10 mouse cellular contexts compared by ENCODE assay signal in the genomic region with DNA sequence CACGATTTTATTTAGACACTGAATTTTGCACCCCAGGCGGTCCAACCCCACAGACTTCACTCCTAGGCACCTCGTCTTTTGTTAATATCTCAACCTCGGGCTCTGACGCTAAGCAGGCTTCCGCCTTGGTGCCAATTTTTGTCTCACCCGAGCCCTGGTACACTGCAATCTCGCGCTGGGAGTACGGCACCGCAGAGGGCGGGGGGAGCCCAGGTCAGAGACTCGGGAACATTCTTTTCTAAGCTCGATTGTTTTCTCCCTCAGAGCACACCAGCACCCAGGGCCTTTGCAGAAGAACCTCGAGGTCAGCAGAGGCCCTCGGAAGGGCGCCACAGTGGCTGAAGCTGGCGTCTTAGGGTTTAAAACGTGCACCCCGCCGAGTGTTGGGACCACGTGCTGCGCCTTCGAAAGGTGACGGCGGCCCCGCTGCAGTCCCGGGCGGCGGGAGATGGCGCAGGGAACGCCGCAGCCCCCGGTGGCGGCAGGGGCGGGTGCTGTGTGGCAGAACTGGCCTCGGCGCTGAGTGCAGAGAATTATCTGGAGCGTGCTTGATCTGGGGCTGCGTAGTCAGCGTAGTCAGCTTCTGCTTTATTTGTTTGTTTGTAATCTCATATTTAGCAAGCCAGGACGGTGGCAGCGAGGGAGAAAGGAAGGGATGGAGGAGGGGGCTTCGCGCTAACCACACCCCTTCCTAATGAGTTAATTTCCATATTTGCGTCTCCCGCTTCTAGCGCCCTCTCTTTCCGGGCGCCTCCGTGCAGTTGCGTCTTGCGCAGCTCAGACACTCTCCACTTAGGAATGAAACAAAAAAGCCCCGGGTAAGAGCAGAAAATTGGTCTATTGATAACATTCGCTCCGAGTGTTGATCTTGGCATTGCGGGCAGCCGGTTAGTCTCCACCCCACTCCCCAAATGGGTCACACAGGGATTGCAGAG. TPM values are rescaled to one million over a fixed set of nuclear protein-coding genes. Genes with fewer than 3 reads are reported as not detected.
DNase-seq lines count a peak whose midpoint lies in the region; ATAC-seq and TF ChIP-seq lines count a peak whose summit lies in the region.
"Had no signal": no experiment of that assay in that cellular context is flagged by ENCODE, and none has a peak within 500 bp of the region (broad histone marks: within the 10 kb centered on the region; RNA-seq: fewer than 3 reads in every experiment).

No protein-coding gene starts in this region.

- no peaks in the 10 kb centered on the region for H3K9me3 ChIP-seq in liver, embryonic 15.5 days (replicated peaks)
- no peaks in the 10 kb centered on the region for H3K9me3 ChIP-seq in stomach, postnatal 0 days (ENCODE audit: control insufficient read depth, low read length)

- TF ChIP-seq EP300 in stomach, postnatal 0 days (optimal IDR thresholded peaks at IDR 0.05): no peak

- no peak overlapping the region for H3K27ac ChIP-seq in kidney, adult 2 months (ENCODE audit: insufficient read depth, low read depth, low read length)
- H3K27ac ChIP-seq in bone marrow macrophage, adult 2 months (ENCODE audit: insufficient read depth, low read depth, low read length): no peak overlapping the region
- H3K27ac ChIP-seq in liver, embryonic 15.5 days (replicated peaks): no peak overlapping the region
- H3K27ac ChIP-seq in stomach, postnatal 0 days (replicated peaks): peak overlapping the region; percentile 95

- H3K4me2 ChIP-seq in liver, embryonic 15.5 days: peak overlapping the region; percentile 51
- peak overlapping the region; percentile 68 for H3K4me2 ChIP-seq in stomach, postnatal 0 days (replicated peaks; ENCODE audit: low read depth)

- TF ChIP-seq POLR2A in kidney, adult 2 months (IDR thresholded peaks at IDR 0.05; ENCODE audit: low read depth, low read length): no peak
- TF ChIP-seq POLR2A in bone marrow macrophage, adult 2 months (IDR thresholded peaks at IDR 0.05; ENCODE audit: borderline replicate concordance, low read depth, low read length): no peak

- no peaks in the 10 kb centered on the region for H3K36me3 ChIP-seq in kidney, adult 2 months (ENCODE audit: control insufficient read depth, insufficient read depth, low read length)
- H3K36me3 ChIP-seq in liver, embryonic 15.5 days (replicated peaks): no peaks in the 10 kb centered on the region
- H3K36me3 ChIP-seq in stomach, postnatal 0 days (ENCODE audit: control insufficient read depth, insufficient read depth, low read length): no peaks in the 10 kb centered on the region

- peak overlapping the region; percentile 12; the same call in 1 of the 2 replicates for H3K4me3 ChIP-seq in kidney, adult 2 months (ENCODE audit: insufficient read depth, low read depth, low read length)
- H3K4me3 ChIP-seq in bone marrow macrophage, adult 2 months (ENCODE audit: insufficient read depth, low read length): peak overlapping the region; percentile 54
- peak overlapping the region; percentile 29 for H3K4me3 ChIP-seq in liver, embryonic 15.5 days (replicated peaks)
- peak overlapping the region; percentile 48 for H3K4me3 ChIP-seq in stomach, postnatal 0 days (ENCODE audit: low read depth, low read length)

- no peaks in the 10 kb centered on the region for H3K4me1 ChIP-seq in kidney, adult 2 months (ENCODE audit: control insufficient read depth, insufficient read depth, low read length)
- H3K4me1 ChIP-seq in bone marrow macrophage, adult 2 months (ENCODE audit: control insufficient read depth, insufficient read depth, low read length): 0 out of 2 replicates have a peak, but pooled peaks cover 4% of the 10 kb centered on the region
- H3K4me1 ChIP-seq in liver, embryonic 15.5 days (replicated peaks): peaks cover 8% of the 10 kb centered on the region; the same call in 1 of the 2 replicates
- H3K4me1 ChIP-seq in stomach, postnatal 0 days (replicated peaks; ENCODE audit: control insufficient read depth, insufficient read depth): no peaks in the 10 kb centered on the region

- DNase-seq in kidney, adult 2 months: no peak
- DNase-seq in kidney, postnatal 4 days: no peak
- DNase-seq in stomach, postnatal 0 days (ENCODE audit: low spot score): peak; percentile 70
- DNase-seq in urinary bladder, postnatal 36 days (ENCODE audit: low spot score in 2 of 2): no peak

- 3% methylated on average over 58 of the region's 58 CpGs for WGBS in kidney, adult 2 months
- 1% methylated on average over 58 of the region's 58 CpGs for WGBS in liver, embryonic 15.5 days (ENCODE audit: insufficient replicate concordance)
- 1% methylated on average over 58 of the region's 58 CpGs for WGBS in stomach, postnatal 0 days

- no peak for TF ChIP-seq CTCF in kidney, adult 2 months (conservative IDR thresholded peaks at IDR 0.05; ENCODE audit: insufficient read depth, insufficient read length, low read depth, low read length)
- TF ChIP-seq CTCF in bone marrow macrophage, adult 2 months (IDR thresholded peaks at IDR 0.05; ENCODE audit: low read depth, low read length): no peak
- peak; percentile 10; the same call in 1 of the 2 replicates for TF ChIP-seq CTCF in stomach, postnatal 0 days (IDR thresholded peaks at IDR 0.05; ENCODE audit: low read depth)

- peaks cover 10% of the 10 kb centered on the region for H3K27me3 ChIP-seq in kidney, adult 2 months (replicated peaks; ENCODE audit: control insufficient read depth, insufficient read depth, low read length)
- peaks cover 99% of the 10 kb centered on the region for H3K27me3 ChIP-seq in liver, embryonic 15.5 days
- H3K27me3 ChIP-seq in stomach, postnatal 0 days (ENCODE audit: control insufficient read depth, insufficient read depth, low read length): peaks cover 2% of the 10 kb centered on the region; the same call in 1 of the 2 replicates

- no peak overlapping the region for H3K9ac ChIP-seq in liver, embryonic 15.5 days
- peak overlapping the region; percentile 63 for H3K9ac ChIP-seq in stomach, postnatal 0 days (ENCODE audit: low read length)

- peak; percentile 22; the same call in 1 of the 2 replicates for ATAC-seq in granulocyte monocyte progenitor cell, adult 5-6 weeks (replicated peaks; ENCODE audit: poor library complexity, severe bottlenecking)
- ATAC-seq in liver, embryonic 15.5 days (ENCODE audit: insufficient read depth): no peak
- peak; percentile 76 for ATAC-seq in stomach, postnatal 0 days (ENCODE audit: low FRiP score, low TSS enrichment)
- no peak; the same call in 1 of the 2 replicates for ATAC-seq in megakaryocyte progenitor cell, adult 5-6 weeks (replicated peaks; ENCODE audit: poor library complexity)

RNA-seq across cellular contexts. Expression of gene Sox2, which starts 13.8 kb away (rescaled TPM):
- 0.03 TPM in 1 of 2 replicates, not detected in the other for polyA plus RNA-seq in kidney, adult 2 months (2012; rRNA removed)
- polyA plus RNA-seq in bone marrow macrophage, adult 2 months (2012; ENCODE audit: insufficient read depth, insufficient read length, missing spikeins): not detected in 2 replicates
- not detected in 2 replicates for total RNA-seq in granulocyte monocyte progenitor cell, adult 5-6 weeks (2014; fragmentation: Nextera tagmentation)
- not detected in 2 replicates for total RNA-seq in granulocyte monocyte progenitor cell, adult 5-6 weeks (2017)
- polyA plus RNA-seq in liver, embryonic 15.5 days (2015; fragmentation: Nextera tagmentation; extraction: Ambion mirVana): not detected in 2 replicates
- 11.6 and 14.7 TPM in 2 replicates for polyA plus RNA-seq in stomach, postnatal 0 days (2015; fragmentation: Nextera tagmentation; extraction: Ambion mirVana)
- total RNA-seq in megakaryocyte progenitor cell, adult 5-6 weeks (2015): not detected in 2 replicates
- total RNA-seq in megakaryocyte progenitor cell, adult 5-6 weeks (2017): not detected in 2 replicates
- total RNA-seq: hematopoietic stem cell, adult 5-6 weeks; MEL had no signal

Comparison
In these comparisons a context has a peak if more than half of its experiments do, and no peak if none do; other contexts are left out.
1. ATAC-seq: peak in granulocyte monocyte progenitor cell, adult 5-6 weeks (single experiment) and stomach, postnatal 0 days (single experiment); none in liver, embryonic 15.5 days (single experiment) and megakaryocyte progenitor cell, adult 5-6 weeks (single experiment).
2. RNA of gene Sox2, which starts 13.8 kb away (polyA plus RNA-seq): 11.6 to 14.7 TPM in stomach, postnatal 0 days; 0.03 TPM in kidney, adult 2 months, not detected in liver, embryonic 15.5 days and not detected in bone marrow macrophage, adult 2 months; every median in the first group is over 10 times any median in the second.
3. Peak in every context shown above with its lines, with median percentiles within 50 percentile points of each other: H3K4me3 ChIP-seq.